Mouse (Mus musculus) lung, postnatal 0 days (tissue): ENCODE data around the gene Robo2. TPM values are rescaled to one million over a fixed set of nuclear protein-coding genes. Genes with fewer than 3 reads are reported as not detected.

Experiments
- ATAC-seq: fragments of 200-750 bp; cut with Nextera tagmentation; 2 replicates; pipeline ENCODE4 v1.8.0; 2017; ENCODE audit warnings: moderate library complexity
- DNase-seq: peaks from one replicate; pipeline ENCODE4 v3.0.0-alpha.2; 2016; ENCODE audit warnings: low spot score
- H3K27ac ChIP-seq: fragments of 300-500 bp; sonication (generic); 2 replicates; pipeline ENCODE4 v1.5.1; 2014; ENCODE audit warnings: antibody characterized with exemption, mild to moderate bottlenecking, low read length, mixed read lengths
- H3K27me3 ChIP-seq: fragments of 300-500 bp; sonication (generic); replicated peaks from 2 replicates; pipeline ENCODE4 v1.6.1; 2014; ENCODE audit warnings: low read length, mixed read lengths; ENCODE audit not compliant: insufficient read depth
- H3K36me3 ChIP-seq: fragments of 300-500 bp; sonication (generic); 2 replicates; pipeline ENCODE4 v1.6.1; 2014; ENCODE audit warnings: low read length, mixed read lengths; ENCODE audit not compliant: insufficient read depth
- H3K4me1 ChIP-seq: fragments of 300-500 bp; sonication (generic); 2 replicates; pipeline ENCODE4 v1.6.1; 2014; ENCODE audit warnings: antibody characterized with exemption, low read depth, low read length, mixed read lengths; ENCODE audit not compliant: insufficient read depth
- H3K4me2 ChIP-seq: fragments of 300-500 bp; sonication (generic); replicated peaks from 2 replicates; pipeline ENCODE4 v1.6.1; 2014; ENCODE audit warnings: low read depth, mild to moderate bottlenecking, low read length, moderate library complexity, mixed read lengths
- H3K4me3 ChIP-seq: fragments of 300-500 bp; sonication (generic); 2 replicates; pipeline ENCODE4 v1.5.1; 2014; ENCODE audit warnings: low read depth, low read length
- H3K9ac ChIP-seq: fragments of 300-500 bp; sonication (generic); replicated peaks from 2 replicates; pipeline ENCODE4 v1.6.1; 2014; ENCODE audit warnings: low read depth, mild to moderate bottlenecking
- H3K9me3 ChIP-seq: fragments of 300-500 bp; sonication (generic); 2 replicates; pipeline ENCODE4 v1.6.1; 2016; ENCODE audit warnings: low read length, mixed read lengths
- CTCF ChIP-seq: IDR thresholded peaks from 2 replicates; pipeline ENCODE4 v1.5.1; 2016; ENCODE audit warnings: antibody characterized with exemption, mild to moderate bottlenecking
- EP300 ChIP-seq: IDR thresholded peaks from 2 replicates; pipeline ENCODE4 v1.6.1; 2016; ENCODE audit warnings: antibody characterized with exemption, mild to moderate bottlenecking, control low read depth
- WGBS: fragments of 180-500 bp; shearing (Covaris S2); extraction: QIAGEN DNeasy Blood & Tissue Kit; methylation state at CpG from one replicate; pipeline ENCODE4 v1.1.7; 2014; 5-methylcytosine and 5-hydroxymethylcytosine counted together
- polyA plus RNA-seq: library from polyadenylated mRNA; unstranded; fragments of >200 nt; fragmentation: Nextera tagmentation; extraction: Ambion mirVana; gene quantifications from 2 replicates; pipeline ENCODE4 v1.2.1, GENCODE M21; 2015

Gene Robo2
- polyA plus RNA-seq, 1 experiment from 2014 or later: 13.3 TPM

GRCm38 (mm10) chr16:74372876-74373275, 38.7 kb downstream of the Robo2 start:
- no peaks in the 10 kb centered on the region for H3K36me3 ChIP-seq
- ATAC-seq (no peak), DNase-seq (no peak)
- WGBS: 64% methylated on average over 1 of the region's 1 CpGs
- H3K27ac ChIP-seq: no peak overlapping the region
- no peak overlapping the region for H3K4me2 ChIP-seq
- TF ChIP-seq CTCF (no peak), EP300 (no peak)
- no peaks in the 10 kb centered on the region for H3K27me3 ChIP-seq
- H3K9ac ChIP-seq: no peak overlapping the region
- H3K4me3 ChIP-seq: no peak overlapping the region
- H3K9me3 ChIP-seq: no peaks in the 10 kb centered on the region
- H3K4me1 ChIP-seq: no peaks in the 10 kb centered on the region

GRCm38 (mm10) chr16:74348437-74348836, 63.2 kb downstream of the Robo2 start:
- H3K9me3 ChIP-seq: no peaks in the 10 kb centered on the region
- H3K27me3 ChIP-seq: no peaks in the 10 kb centered on the region
- no peaks in the 10 kb centered on the region for H3K4me1 ChIP-seq
- H3K4me2 ChIP-seq: no peak overlapping the region
- DNase-seq: no peak
- H3K27ac ChIP-seq: no peak overlapping the region
- H3K4me3 ChIP-seq: no peak overlapping the region
- WGBS: 73% methylated on average over 6 of the region's 6 CpGs
- no peak for ATAC-seq
- no peaks in the 10 kb centered on the region for H3K36me3 ChIP-seq
- no peak for TF ChIP-seq CTCF
- no peak for TF ChIP-seq EP300
- no peak overlapping the region for H3K9ac ChIP-seq

GRCm38 (mm10) chr16:74338969-74339630, 72.5 kb downstream of the Robo2 start:
- Histone ChIP-seq H3K27me3 (no peaks in the 10 kb centered on the region), H3K9ac (no peak overlapping the region), H3K36me3 (no peaks in the 10 kb centered on the region), H3K4me3 (no peak overlapping the region), H3K4me2 (no peak overlapping the region), H3K4me1 (no peaks in the 10 kb centered on the region), H3K9me3 (no peaks in the 10 kb centered on the region), H3K27ac (no peak overlapping the region)
- no peak for ATAC-seq
- 46% methylated on average over 9 of the region's 9 CpGs for WGBS
- TF ChIP-seq EP300: no peak
- no peak for TF ChIP-seq CTCF
- no peak for DNase-seq

- WGBS: 68% methylated on average over 9 of the region's 9 CpGs
These were observed 89.8 kb downstream of the Robo2 start for GRCm38 (mm10) chr16:74321666-74322371.

GRCm38 (mm10) chr16:74316150-74316549, 95.5 kb downstream of the Robo2 start:
- DNase-seq (no peak), ATAC-seq (no peak)
- Histone ChIP-seq H3K9me3 (no peaks in the 10 kb centered on the region), H3K9ac (no peak overlapping the region), H3K4me3 (no peak overlapping the region), H3K4me2 (no peak overlapping the region), H3K4me1 (no peaks in the 10 kb centered on the region), H3K36me3 (no peaks in the 10 kb centered on the region), H3K27ac (no peak overlapping the region), H3K27me3 (no peaks in the 10 kb centered on the region)
- WGBS: 48% methylated on average over 7 of the region's 7 CpGs
- no peak for TF ChIP-seq CTCF
- no peak for TF ChIP-seq EP300

More at GRCm38 (mm10) chr16:74321666-74322371, 89.8 kb downstream of the Robo2 start:
- Histone ChIP-seq H3K4me2 (no peak overlapping the region), H3K4me1 (no peaks in the 10 kb centered on the region), H3K9ac (no peak overlapping the region), H3K36me3 (no peaks in the 10 kb centered on the region), H3K9me3 (no peaks in the 10 kb centered on the region), H3K27ac (no peak overlapping the region), H3K27me3 (no peaks in the 10 kb centered on the region), H3K4me3 (no peak overlapping the region)
- no peak for DNase-seq
- ATAC-seq: no peak
- no peak for TF ChIP-seq CTCF

- 60% methylated on average over 4 of the region's 4 CpGs for WGBS
- H3K4me1 ChIP-seq: no peaks in the 10 kb centered on the region
- no peak for ATAC-seq
- no peak overlapping the region for H3K9ac ChIP-seq
- no peak for TF ChIP-seq EP300
- no peak for TF ChIP-seq CTCF
- DNase-seq: no peak
- H3K36me3 ChIP-seq: no peaks in the 10 kb centered on the region
- H3K27ac ChIP-seq: no peak overlapping the region
- H3K9me3 ChIP-seq: no peaks in the 10 kb centered on the region
- H3K4me2 ChIP-seq: no peak overlapping the region
- no peak overlapping the region for H3K4me3 ChIP-seq
- no peaks in the 10 kb centered on the region for H3K27me3 ChIP-seq
These were observed 98.4 kb downstream of the Robo2 start for GRCm38 (mm10) chr16:74313222-74313621.
